Mouse (Mus musculus) limb, embryonic 13.5 days (tissue): ENCODE results near the gene Sectm1a. TPM values are rescaled to one million over a fixed set of nuclear protein-coding genes. Genes with fewer than 3 reads are reported as not detected.

ENCODE experiments used
- ATAC-seq: fragments of 200-750 bp; cut with Nextera tagmentation; 2 replicates; pipeline ENCODE4 v1.8.0; 2017; ENCODE audit warnings: low read depth, moderate number of reproducible peaks, moderate TSS enrichment; ENCODE audit not compliant: low FRiP score
- H3K27ac ChIP-seq: fragments of 300-500 bp; sonication (generic); 2 replicates; pipeline ENCODE4 v1.5.1; 2015; ENCODE audit warnings: inconsistent platforms, mild to moderate bottlenecking, moderate library complexity
- H3K27me3 ChIP-seq: fragments of 300-500 bp; sonication (generic); 2 replicates; pipeline ENCODE4 v1.6.1; 2015; ENCODE audit warnings: mild to moderate bottlenecking, inconsistent platforms
- H3K36me3 ChIP-seq: fragments of 300-500 bp; sonication (generic); 2 replicates; pipeline ENCODE4 v1.6.1; 2015; ENCODE audit warnings: inconsistent platforms, mild to moderate bottlenecking, moderate library complexity
- H3K4me1 ChIP-seq: fragments of 300-500 bp; sonication (generic); 2 replicates; pipeline ENCODE4 v1.6.1; 2015; ENCODE audit warnings: inconsistent platforms
- H3K4me2 ChIP-seq: fragments of 300-500 bp; sonication (generic); replicated peaks from 2 replicates; pipeline ENCODE4 v1.6.1; 2015; ENCODE audit warnings: inconsistent platforms, mild to moderate bottlenecking, moderate library complexity
- H3K4me3 ChIP-seq: fragments of 300-500 bp; sonication (generic); 2 replicates; pipeline ENCODE4 v1.5.1; 2015; ENCODE audit warnings: moderate library complexity, mild to moderate bottlenecking, inconsistent platforms
- H3K9ac ChIP-seq: fragments of 300-500 bp; sonication (generic); 2 replicates; pipeline ENCODE4 v1.6.1; 2015; ENCODE audit warnings: mild to moderate bottlenecking, inconsistent platforms
- H3K9me3 ChIP-seq: fragments of 300-500 bp; sonication (generic); 2 replicates; pipeline ENCODE4 v1.6.1; 2016; ENCODE audit warnings: inconsistent platforms
- WGBS: fragments of 180-500 bp; shearing (Covaris S2); methylation state at CpG from one replicate; pipeline ENCODE4 v1.1.7; 2015; 5-methylcytosine and 5-hydroxymethylcytosine counted together
- polyA plus RNA-seq: library from polyadenylated mRNA; unstranded; fragments of >200 nt; fragmentation: Nextera tagmentation; extraction: Ambion mirVana; gene quantifications from 2 replicates; pipeline ENCODE4 v1.2.1, GENCODE M21; 2015

Sectm1a gene
- polyA plus RNA-seq, 1 experiment from 2014 or later, result 0.37 TPM

GRCm38 (mm10) chr11:121039302-121039701, 41.7 kb downstream of the Sectm1a start, which contains the start of gene Cd7:
Gene Cd7 (minus strand): TSS chr11:121039418.
- no peak within 1 kb of the TSS for H3K27ac ChIP-seq
- no peaks in the 10 kb centered on the region for H3K4me1 ChIP-seq
- no peak for ATAC-seq
- 67% methylated on average over 5 of the region's 5 CpGs for WGBS
- H3K27me3 ChIP-seq, result peaks cover 3% of the 10 kb centered on the region; the same call in 1 of the 2 replicates
- no peak within 1 kb of the TSS for H3K4me3 ChIP-seq
- no peak within 1 kb of the TSS for H3K9ac ChIP-seq
- no peaks in the 10 kb centered on the region for H3K9me3 ChIP-seq
- H3K36me3 ChIP-seq, result no peaks in the 10 kb centered on the region
- H3K4me2 ChIP-seq, result no peak within 1 kb of the TSS

- 86% methylated on average over 11 of the region's 11 CpGs for WGBS
- Histone ChIP-seq H3K4me1 (no peaks in the 10 kb centered on the region), H3K4me3 (no peak overlapping the region), H3K9me3 (no peaks in the 10 kb centered on the region), H3K27me3 (peaks cover 3% of the 10 kb centered on the region; the same call in 1 of the 2 replicates), H3K9ac (no peak overlapping the region), H3K4me2 (no peak overlapping the region), H3K36me3 (no peaks in the 10 kb centered on the region), H3K27ac (no peak overlapping the region)
- ATAC-seq, result no peak
Observed at GRCm38 (mm10) chr11:121038366-121039240, 42.4 kb downstream of the Sectm1a start.

- no peak overlapping the region for H3K4me2 ChIP-seq
- no peaks in the 10 kb centered on the region for H3K9me3 ChIP-seq
- no peak for ATAC-seq
- H3K4me3 ChIP-seq, result no peak overlapping the region
- H3K27me3 ChIP-seq, result peaks cover 3% of the 10 kb centered on the region; the same call in 1 of the 2 replicates
- H3K4me1 ChIP-seq, result no peaks in the 10 kb centered on the region
- H3K9ac ChIP-seq, result no peak overlapping the region
- no peaks in the 10 kb centered on the region for H3K36me3 ChIP-seq
- no peak overlapping the region for H3K27ac ChIP-seq
- 80% methylated on average over 5 of the region's 5 CpGs for WGBS
Observed at GRCm38 (mm10) chr11:121033118-121033517, 47.9 kb downstream of the Sectm1a start.

- ATAC-seq, result no peak
- Histone ChIP-seq H3K27ac (no peak overlapping the region), H3K36me3 (no peaks in the 10 kb centered on the region), H3K4me1 (no peaks in the 10 kb centered on the region), H3K9ac (no peak overlapping the region), H3K9me3 (no peaks in the 10 kb centered on the region), H3K4me2 (no peak overlapping the region), H3K27me3 (no peaks in the 10 kb centered on the region), H3K4me3 (no peak overlapping the region)
- WGBS, result 85% methylated on average over 7 of the region's 7 CpGs
Observed at GRCm38 (mm10) chr11:121027259-121027658, 53.8 kb downstream of the Sectm1a start.

GRCm38 (mm10) chr11:121024163-121024562, 56.9 kb downstream of the Sectm1a start:
- ATAC-seq, result no peak
- Histone ChIP-seq H3K9ac (no peak overlapping the region), H3K27ac (no peak overlapping the region), H3K4me3 (no peak overlapping the region), H3K4me1 (no peaks in the 10 kb centered on the region), H3K4me2 (no peak overlapping the region), H3K36me3 (no peaks in the 10 kb centered on the region), H3K27me3 (no peaks in the 10 kb centered on the region), H3K9me3 (no peaks in the 10 kb centered on the region)
- WGBS, result 73% methylated on average over 6 of the region's 6 CpGs

- no peak overlapping the region for H3K4me2 ChIP-seq
- no peak overlapping the region for H3K4me3 ChIP-seq
- H3K9ac ChIP-seq, result no peak overlapping the region
- no peaks in the 10 kb centered on the region for H3K9me3 ChIP-seq
- no peak overlapping the region for H3K27ac ChIP-seq
- WGBS, result 83% methylated on average over 5 of the region's 5 CpGs
- no peak for ATAC-seq
- peaks cover 2% of the 10 kb centered on the region; the same call in 1 of the 2 replicates for H3K27me3 ChIP-seq
- H3K36me3 ChIP-seq, result no peaks in the 10 kb centered on the region
- H3K4me1 ChIP-seq, result no peaks in the 10 kb centered on the region
Observed at GRCm38 (mm10) chr11:121019501-121019900, 61.5 kb downstream of the Sectm1a start.

GRCm38 (mm10) chr11:121017703-121018102, 63.3 kb downstream of the Sectm1a start:
- Histone ChIP-seq H3K36me3 (no peaks in the 10 kb centered on the region), H3K4me1 (no peaks in the 10 kb centered on the region), H3K9me3 (no peaks in the 10 kb centered on the region), H3K9ac (no peak overlapping the region), H3K27me3 (peaks cover 2% of the 10 kb centered on the region; the same call in 1 of the 2 replicates), H3K27ac (no peak overlapping the region), H3K4me2 (no peak overlapping the region), H3K4me3 (no peak overlapping the region)
- peak; percentile 59; the same call in 1 of the 2 replicates for ATAC-seq
- 37% methylated on average over 3 of the region's 3 CpGs for WGBS

Other genes starting within 250 kb of the Sectm1a start
- 6.4 TPM in 2 replicates for gene Ccdc57, start 148.3 kb downstream of the Sectm1a start, polyA plus RNA-seq
- 84.1 and 94.1 TPM in 2 replicates for gene Slc16a3, start 132.7 kb downstream of the Sectm1a start, polyA plus RNA-seq
- 133 and 136 TPM in 2 replicates for gene Csnk1d, start 89.9 kb downstream of the Sectm1a start, polyA plus RNA-seq
- gene Cd7, start 41.8 kb downstream of the Sectm1a start, polyA plus RNA-seq, result 0.46 TPM in 1 of 2 replicates, not detected in the other
- gene Sectm1b, start 17.7 kb downstream of the Sectm1a start, polyA plus RNA-seq, result not detected in 2 replicates
- gene Tex19.2, start 37.5 kb upstream of the Sectm1a start, polyA plus RNA-seq, result not detected in 2 replicates
- not detected in 2 replicates for gene Tex19.1, start 64.9 kb upstream of the Sectm1a start, polyA plus RNA-seq
- 1.2 and 1.3 TPM in 2 replicates for gene Uts2r, start 79.1 kb upstream of the Sectm1a start, polyA plus RNA-seq
- 10.4 and 10.6 TPM in 2 replicates for gene Hexdc, start 123.2 kb upstream of the Sectm1a start, polyA plus RNA-seq
- gene Ogfod3, start 123.5 kb upstream of the Sectm1a start, polyA plus RNA-seq, result 20.0 and 22.4 TPM in 2 replicates
- gene Cybc1, start 148.1 kb upstream of the Sectm1a start, polyA plus RNA-seq, result 40.2 and 41.5 TPM in 2 replicates
- gene Narf, start 156.0 kb upstream of the Sectm1a start, polyA plus RNA-seq, result 69.3 and 73.5 TPM in 2 replicates
- 8.9 and 9.2 TPM in 2 replicates for gene Foxk2, start 178.8 kb upstream of the Sectm1a start, polyA plus RNA-seq